Mouse (Mus musculus) intestine, embryonic 14.5 days (tissue): ENCODE results near the gene Mtch1. TPM values are rescaled to one million over a fixed set of nuclear protein-coding genes. Genes with fewer than 3 reads are reported as not detected.
A peak's percentile ranks its signal among the peaks of the same experiment; 100 is the strongest.

ENCODE experiments used
- ATAC-seq: fragments of 200-750 bp; cut with Nextera tagmentation; replicated peaks from 2 replicates; pipeline ENCODE4 v1.8.0; 2017; ENCODE audit warnings: low read depth, moderate number of reproducible peaks, moderate TSS enrichment, moderate library complexity; ENCODE audit not compliant: low FRiP score, low TSS enrichment
- DNase-seq: peaks from one replicate; pipeline ENCODE4 v3.0.0-alpha.2; 2018; ENCODE audit warnings: low spot score
- H3K27ac ChIP-seq: fragments of 300-500 bp; sonication (generic); 2 replicates; pipeline ENCODE4 v1.5.1; 2014; ENCODE audit warnings: low read depth, mild to moderate bottlenecking, control low read depth
- H3K27me3 ChIP-seq: fragments of 300-500 bp; sonication (generic); replicated peaks from 2 replicates; pipeline ENCODE4 v1.6.1; 2014; ENCODE audit warnings: low read length, control low read depth; ENCODE audit not compliant: control insufficient read depth, insufficient read depth
- H3K36me3 ChIP-seq: fragments of 300-500 bp; sonication (generic); 2 replicates; pipeline ENCODE4 v1.6.1; 2014; ENCODE audit warnings: low read length, control low read depth; ENCODE audit not compliant: control insufficient read depth, insufficient read depth
- H3K4me1 ChIP-seq: fragments of 300-500 bp; sonication (generic); replicated peaks from 2 replicates; pipeline ENCODE4 v1.6.1; 2014; ENCODE audit warnings: low read length, control low read depth, mixed read lengths; ENCODE audit not compliant: control insufficient read depth, insufficient read depth
- H3K4me2 ChIP-seq: fragments of 300-500 bp; sonication (generic); 2 replicates; pipeline ENCODE4 v1.6.1; 2014; ENCODE audit warnings: low read length
- H3K4me3 ChIP-seq: fragments of 300-500 bp; sonication (generic); 2 replicates; pipeline ENCODE4 v1.5.1; 2014; ENCODE audit warnings: low read depth, low read length, control low read depth, mixed read lengths
- H3K9ac ChIP-seq: fragments of 300-500 bp; sonication (generic); 2 replicates; pipeline ENCODE4 v1.6.1; 2014; ENCODE audit warnings: mild to moderate bottlenecking, low read length
- H3K9me3 ChIP-seq: fragments of 300-500 bp; sonication (generic); 2 replicates; pipeline ENCODE4 v1.6.1; 2016; ENCODE audit warnings: low read length, control low read depth; ENCODE audit not compliant: control insufficient read depth
- WGBS: fragments of 180-500 bp; shearing (Covaris S2); extraction: QIAGEN DNeasy Blood & Tissue Kit; methylation state at CpG from one replicate; pipeline ENCODE4 v1.1.7; 2014; 5-methylcytosine and 5-hydroxymethylcytosine counted together
- polyA plus RNA-seq: library from polyadenylated mRNA; unstranded; fragments of >200 nt; fragmentation: Nextera tagmentation; extraction: Ambion mirVana; gene quantifications from 2 replicates; pipeline ENCODE4 v1.2.1, GENCODE M21; 2014

Mtch1 gene
- polyA plus RNA-seq, 1 experiment from 2014 or later: 324 TPM

DNA sequence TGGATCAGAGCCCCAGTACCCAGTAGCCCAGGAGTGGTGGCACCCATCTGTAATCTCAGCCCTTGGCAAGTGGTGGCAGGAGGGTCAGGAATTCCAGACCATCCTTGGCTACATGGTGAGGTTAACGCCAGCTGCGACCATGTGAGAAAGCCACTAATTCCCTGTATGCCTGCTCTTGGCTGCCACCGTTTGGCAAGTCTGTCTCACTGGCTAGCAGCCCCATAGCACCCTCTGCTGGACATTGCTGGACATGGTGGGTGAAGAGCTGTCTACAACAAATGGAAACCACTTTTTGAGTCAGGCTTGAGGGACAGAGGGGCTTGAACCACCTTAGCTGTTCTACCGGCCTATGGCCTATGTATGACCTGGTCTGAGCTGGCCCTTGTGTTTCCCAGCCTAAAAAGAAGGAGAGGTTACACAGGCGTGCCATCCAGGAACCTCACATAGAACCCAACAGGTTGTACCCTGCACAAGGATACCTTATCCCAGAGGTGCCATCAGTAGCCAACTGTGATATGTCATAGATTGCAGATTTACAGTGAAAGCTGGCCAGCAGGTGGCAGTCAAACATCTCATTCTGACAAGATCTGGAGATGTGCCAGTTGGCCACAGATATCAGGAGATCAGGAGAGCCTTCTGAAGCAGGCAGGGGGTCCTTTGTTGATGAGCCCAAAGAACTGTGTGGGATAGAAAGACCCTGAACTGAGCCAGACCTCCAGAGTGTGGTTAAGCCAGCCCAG, 23.4 kb upstream of the Mtch1 start:
- peak; percentile 44; the same call in 1 of the 2 replicates for ATAC-seq
- WGBS: 9% methylated on average over 5 of the region's 5 CpGs

DNA sequence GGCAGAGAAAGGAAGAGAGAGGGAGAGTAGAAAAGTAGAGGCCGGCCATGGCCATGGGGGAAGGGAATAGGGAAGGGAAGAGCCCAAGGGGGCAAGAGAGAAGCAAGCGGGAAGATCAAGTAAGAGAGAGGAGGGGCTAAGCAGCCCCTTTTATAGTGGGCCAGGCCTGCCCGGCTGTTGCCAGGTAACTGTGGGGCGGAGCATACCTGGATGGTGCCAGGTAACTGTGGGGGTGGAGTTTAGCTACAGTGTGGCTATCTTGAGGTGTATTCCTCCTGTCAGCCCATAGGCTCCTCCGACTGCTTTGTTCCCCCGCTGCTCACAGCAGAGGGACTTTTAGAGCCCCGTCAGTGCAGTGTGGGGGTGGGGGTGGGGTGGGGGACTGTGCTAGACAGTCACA, 21.0 kb upstream of the Mtch1 start:
- H3K4me3 ChIP-seq: no peak overlapping the region
- H3K4me1 ChIP-seq: no peaks in the 10 kb centered on the region; the same call in 1 of the 2 replicates
- no peak overlapping the region for H3K27ac ChIP-seq
- DNase-seq (no peak), ATAC-seq (peak; percentile 69)
- peak overlapping the region; percentile 42 for H3K4me2 ChIP-seq
- no peaks in the 10 kb centered on the region for H3K36me3 ChIP-seq
- 10% methylated on average over 7 of the region's 7 CpGs for WGBS
- no peaks in the 10 kb centered on the region for H3K9me3 ChIP-seq
- no peaks in the 10 kb centered on the region for H3K27me3 ChIP-seq
- H3K9ac ChIP-seq: no peak overlapping the region

More for the DNA sequence above, 23.4 kb upstream of the Mtch1 start:
- no peaks in the 10 kb centered on the region; the same call in 1 of the 2 replicates for H3K4me1 ChIP-seq
- no peak overlapping the region for H3K27ac ChIP-seq
- H3K9me3 ChIP-seq: no peaks in the 10 kb centered on the region
- no peaks in the 10 kb centered on the region for H3K36me3 ChIP-seq
- H3K4me3 ChIP-seq: no peak overlapping the region
- DNase-seq: peak; percentile 97
- H3K9ac ChIP-seq: no peak overlapping the region
- H3K4me2 ChIP-seq: no peak overlapping the region
- no peaks in the 10 kb centered on the region for H3K27me3 ChIP-seq

DNA sequence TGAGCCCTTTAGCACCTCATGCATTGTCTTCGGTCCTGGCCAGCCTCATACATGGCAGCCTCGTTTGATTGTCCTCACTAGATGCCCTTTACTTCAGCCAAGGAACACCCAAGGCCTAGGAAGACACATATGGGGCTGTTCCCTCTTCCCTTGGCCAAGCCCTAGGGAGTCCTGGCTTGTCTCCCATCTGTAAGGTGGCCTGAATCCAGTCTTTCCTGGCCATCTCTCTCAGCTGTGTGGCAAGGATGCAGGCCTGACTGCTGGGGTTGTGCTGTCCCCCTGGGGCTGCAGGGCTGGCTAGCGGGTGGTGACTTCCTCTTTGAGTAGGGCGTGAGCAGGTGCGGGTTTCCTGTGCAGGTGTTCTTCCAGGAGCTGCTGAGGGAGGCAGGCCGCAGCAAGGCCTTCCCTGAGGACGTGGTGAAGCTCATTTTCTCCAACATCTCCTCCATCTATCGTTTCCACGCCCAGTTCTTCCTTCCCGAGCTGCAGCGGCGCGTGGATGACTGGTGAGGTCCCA, 17.4 kb upstream of the Mtch1 start:
- H3K4me3 ChIP-seq: no peak overlapping the region
- H3K36me3 ChIP-seq: no peaks in the 10 kb centered on the region
- 91% methylated on average over 13 of the region's 13 CpGs for WGBS
- H3K9me3 ChIP-seq: no peaks in the 10 kb centered on the region
- no peak for DNase-seq
- no peak overlapping the region for H3K9ac ChIP-seq
- no peak overlapping the region for H3K27ac ChIP-seq
- ATAC-seq: no peak
- H3K4me2 ChIP-seq: no peak overlapping the region
- no peaks in the 10 kb centered on the region; the same call in none of the 2 replicates for H3K4me1 ChIP-seq
- no peaks in the 10 kb centered on the region for H3K27me3 ChIP-seq

DNA sequence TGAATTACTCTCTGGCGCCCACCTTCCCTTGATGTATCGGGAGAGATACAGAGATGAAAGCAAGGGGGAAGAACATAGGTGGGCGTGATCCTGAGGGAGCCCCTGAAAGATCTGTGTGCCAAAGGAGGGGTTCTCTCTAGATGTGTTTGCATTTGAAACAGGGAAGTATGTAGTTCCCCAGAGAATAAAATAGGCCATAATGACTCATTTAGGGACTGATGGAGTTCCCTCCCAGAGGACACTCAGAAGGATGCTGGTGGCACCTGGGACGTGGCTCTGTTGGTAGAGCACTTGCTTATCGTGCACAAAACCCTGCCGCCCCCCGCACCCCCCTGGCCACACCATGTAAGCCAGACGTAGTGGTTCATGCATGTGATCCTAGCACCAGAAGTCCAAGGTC, 15.4 kb upstream of the Mtch1 start:
- no peak overlapping the region for H3K27ac ChIP-seq
- no peaks in the 10 kb centered on the region for H3K36me3 ChIP-seq
- no peak overlapping the region for H3K4me3 ChIP-seq
- H3K4me2 ChIP-seq: no peak overlapping the region
- H3K9ac ChIP-seq: no peak overlapping the region
- DNase-seq: no peak
- H3K9me3 ChIP-seq: no peaks in the 10 kb centered on the region
- H3K27me3 ChIP-seq: no peaks in the 10 kb centered on the region
- 77% methylated on average over 8 of the region's 8 CpGs for WGBS
- no peaks in the 10 kb centered on the region; the same call in none of the 2 replicates for H3K4me1 ChIP-seq
- no peak for ATAC-seq

DNA sequence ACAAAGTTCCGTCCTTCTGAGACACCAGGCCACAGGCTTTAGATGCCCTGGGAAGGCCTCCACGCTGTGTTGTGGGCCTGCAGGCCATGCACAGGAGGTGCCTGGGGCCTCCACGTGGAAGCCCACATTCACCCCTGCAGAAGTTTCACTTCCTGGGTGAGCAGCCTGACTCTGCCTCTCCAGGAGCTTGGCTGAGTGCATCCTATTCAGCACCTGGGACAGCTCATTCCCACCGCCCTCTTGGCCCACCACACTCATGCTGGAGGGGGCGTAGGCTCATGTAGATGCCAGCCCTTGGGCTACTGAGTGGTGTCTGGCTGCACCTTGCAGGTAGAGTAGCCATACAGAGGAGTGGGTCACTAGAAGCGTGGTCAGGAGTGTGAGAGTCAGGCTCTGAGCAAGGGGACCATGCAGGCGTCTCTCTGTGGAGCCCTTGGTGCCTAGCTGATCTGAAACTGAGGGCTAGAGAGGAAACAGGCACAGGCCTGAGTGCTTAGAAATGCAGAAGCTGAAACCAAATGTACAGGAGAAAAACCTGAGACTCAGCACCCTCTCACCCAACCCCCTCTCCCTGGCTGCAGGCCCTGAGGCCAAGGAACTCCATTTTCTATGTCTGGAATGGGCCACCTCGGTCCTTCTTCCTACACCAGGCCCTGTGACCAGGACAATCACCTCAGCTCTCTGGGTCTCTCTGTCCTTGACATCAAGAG, 14.4 kb upstream of the Mtch1 start:
- no peak overlapping the region for H3K4me2 ChIP-seq
- ATAC-seq: no peak
- no peaks in the 10 kb centered on the region for H3K27me3 ChIP-seq
- H3K36me3 ChIP-seq: no peaks in the 10 kb centered on the region
- no peak overlapping the region for H3K27ac ChIP-seq
- no peaks in the 10 kb centered on the region for H3K9me3 ChIP-seq
- H3K4me3 ChIP-seq: no peak overlapping the region
- no peak for DNase-seq
- peaks cover under 1% of the 10 kb centered on the region; the same call in 1 of the 2 replicates for H3K4me1 ChIP-seq
- no peak overlapping the region for H3K9ac ChIP-seq
- WGBS: 55% methylated on average over 8 of the region's 8 CpGs

- Histone ChIP-seq H3K4me3 (no peak within 1 kb of the TSS), H3K4me1 (peaks cover 14% of the 10 kb centered on the region), H3K27me3 (no peaks in the 10 kb centered on the region), H3K27ac (no peak within 1 kb of the TSS), H3K36me3 (no peaks in the 10 kb centered on the region), H3K9ac (no peak within 1 kb of the TSS), H3K4me2 (no peak within 1 kb of the TSS), H3K9me3 (no peaks in the 10 kb centered on the region)
- ATAC-seq: no peak
- DNase-seq: no peak
- 12% methylated on average over 5 of the region's 5 CpGs for WGBS
Observed at GRCm38 (mm10) chr17:29360761-29361221, 13.1 kb upstream of the Mtch1 start, which contains the start of gene Fgd2. TSS of gene Fgd2 (plus strand) at chr17:29360914.

- ATAC-seq (no peak), DNase-seq (no peak)
- H3K4me2 ChIP-seq: no peak overlapping the region
- H3K4me3 ChIP-seq: no peak overlapping the region
- no peak overlapping the region for H3K9ac ChIP-seq
- peaks cover 23% of the 10 kb centered on the region for H3K4me1 ChIP-seq
- H3K27ac ChIP-seq: no peak overlapping the region
- no peaks in the 10 kb centered on the region for H3K9me3 ChIP-seq
- WGBS: 62% methylated on average over 3 of the region's 3 CpGs
- no peaks in the 10 kb centered on the region for H3K36me3 ChIP-seq
- no peaks in the 10 kb centered on the region for H3K27me3 ChIP-seq
Observed at GRCm38 (mm10) chr17:29358928-29359327, 11.2 kb upstream of the Mtch1 start.

DNA sequence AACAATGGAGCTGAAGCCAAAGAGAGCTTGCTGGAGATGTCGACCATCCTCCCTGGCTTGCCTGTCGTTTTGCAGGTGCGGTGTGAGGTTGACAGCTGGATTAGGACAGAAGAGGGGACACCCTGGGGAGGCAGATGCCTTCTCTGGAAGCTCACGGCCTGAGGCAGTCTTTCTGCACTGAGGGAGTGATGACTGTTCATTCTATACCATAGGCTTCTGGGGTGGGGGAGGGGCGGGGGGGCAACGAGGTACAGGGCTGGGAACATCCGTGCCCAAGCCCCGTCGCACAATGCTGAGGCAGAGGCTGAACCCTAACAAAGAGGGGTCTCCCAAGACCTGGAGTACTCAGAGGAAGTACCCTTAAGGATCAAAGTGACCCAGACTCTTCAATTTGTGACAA, 9.1 kb upstream of the Mtch1 start:
- Histone ChIP-seq H3K27ac (peak overlapping the region; percentile 90), H3K4me3 (peak overlapping the region; percentile 29), H3K27me3 (no peaks in the 10 kb centered on the region), H3K9me3 (no peaks in the 10 kb centered on the region), H3K36me3 (no peaks in the 10 kb centered on the region), H3K9ac (peak overlapping the region; percentile 14; the same call in 1 of the 2 replicates), H3K4me2 (peak overlapping the region; percentile 47), H3K4me1 (peaks cover 23% of the 10 kb centered on the region)
- 10% methylated on average over 9 of the region's 9 CpGs for WGBS
- ATAC-seq (0 out of 2 replicates have a peak, but pooled peaks have one; percentile 18), DNase-seq (no peak)
